ENCODE assay signal across 8 mouse cellular contexts in the genomic region with DNA sequence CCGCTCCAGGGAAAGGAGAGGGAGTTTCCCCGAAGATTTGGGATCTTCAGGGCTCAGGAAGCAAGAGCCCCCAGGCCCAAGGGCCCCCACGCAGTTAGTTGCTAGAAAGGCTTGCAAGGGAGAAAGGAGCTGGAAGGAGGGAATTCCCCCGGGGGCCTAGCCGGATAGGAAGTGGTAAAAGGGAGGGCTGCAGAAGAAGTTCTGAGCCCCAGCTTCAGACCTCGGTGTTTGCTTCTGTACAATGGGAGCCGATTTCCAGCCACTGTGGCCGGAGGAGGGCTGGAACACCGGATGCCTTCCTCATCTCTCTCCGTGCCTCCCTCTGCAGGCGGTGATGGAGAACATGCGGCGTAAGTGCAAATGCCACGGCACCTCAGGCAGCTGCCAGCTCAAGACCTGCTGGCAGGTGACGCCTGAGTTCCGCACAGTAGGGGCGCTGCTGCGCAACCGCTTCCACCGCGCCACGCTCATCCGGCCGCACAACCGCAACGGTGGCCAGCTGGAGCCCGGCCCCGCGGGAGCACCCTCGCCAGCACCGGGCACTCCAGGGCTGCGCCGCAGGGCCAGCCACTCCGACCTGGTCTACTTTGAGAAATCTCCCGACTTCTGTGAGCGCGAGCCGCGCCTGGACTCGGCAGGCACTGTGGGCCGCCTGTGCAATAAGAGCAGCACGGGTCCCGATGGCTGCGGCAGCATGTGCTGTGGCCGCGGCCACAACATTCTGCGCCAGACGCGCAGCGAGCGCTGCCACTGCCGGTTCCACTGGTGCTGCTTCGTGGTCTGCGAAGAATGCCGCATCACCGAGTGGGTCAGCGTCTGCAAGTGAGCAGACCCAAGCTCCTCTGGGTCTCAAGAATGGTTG. TPM values are rescaled to one million over a fixed set of nuclear protein-coding genes. Genes with fewer than 3 reads are reported as not detected.
DNase-seq lines count a peak whose midpoint lies in the region; ATAC-seq and TF ChIP-seq lines count a peak whose summit lies in the region.

No protein-coding gene starts in this region.

- no peak for TF ChIP-seq POLR2A in cerebellum, adult 2 months (IDR thresholded peaks at IDR 0.05; ENCODE audit: borderline replicate concordance, insufficient read depth, low read length)

- TF ChIP-seq CTCF in cerebellum, adult 2 months (IDR thresholded peaks at IDR 0.05; ENCODE audit: borderline replicate concordance, insufficient read depth, low read depth, low read length), result 0 out of 2 replicates have a peak, but pooled peaks have one; percentile 24

- peak; percentile 85 for DNase-seq in Muller cell, postnatal 12 days (ENCODE audit: inconsistent ontology term)
- peak; percentile 76 to 80 for DNase-seq in cerebellum, adult 2 months
- peak; percentile 81 for DNase-seq in forelimb bud, embryonic 11.5 days (ENCODE audit: low read depth, low spot score)
- peak; percentile 62 to 70 for DNase-seq in layer of hippocampus, postnatal 36 days
- peak; percentile 75 to 81 for DNase-seq in right cerebral cortex, postnatal 10 days (ENCODE audit: low spot score in 2 of 2)
- peak; percentile 85 for DNase-seq in urinary bladder, postnatal 14 days (ENCODE audit: low spot score)

- H3K27me3 ChIP-seq in cerebellum, adult 2 months (ENCODE audit: control insufficient read depth, insufficient read depth, low read length), result peaks cover 1% of the 10 kb centered on the region; the same call in 1 of the 2 replicates
- peaks cover 98% of the 10 kb centered on the region for H3K27me3 ChIP-seq in hindbrain, embryonic 12.5 days

- 0 out of 2 replicates have a peak, but pooled peaks cover 3% of the 10 kb centered on the region for H3K4me1 ChIP-seq in cerebellum, adult 2 months (ENCODE audit: control insufficient read depth, insufficient read depth, low read length)
- peaks cover 62% of the 10 kb centered on the region for H3K4me1 ChIP-seq in hindbrain, embryonic 12.5 days

- peak overlapping the region; percentile 29 for H3K4me3 ChIP-seq in cerebellum, adult 2 months (replicated peaks; ENCODE audit: insufficient read depth, low read depth, low read length)
- peak overlapping the region; percentile 38 for H3K4me3 ChIP-seq in hindbrain, embryonic 12.5 days

- peak overlapping the region; percentile 70 for H3K4me2 ChIP-seq in hindbrain, embryonic 12.5 days (replicated peaks)

- H3K9me3 ChIP-seq in hindbrain, embryonic 12.5 days (replicated peaks), result no peaks in the 10 kb centered on the region

- WGBS in cerebellum, adult 2 months, result 2% methylated on average over 57 of the region's 57 CpGs
- under 1% methylated on average over 57 of the region's 57 CpGs for WGBS in hindbrain, embryonic 12.5 days

- H3K9ac ChIP-seq in hindbrain, embryonic 12.5 days, result peak overlapping the region; percentile 60

- ATAC-seq in hindbrain, embryonic 12.5 days (ENCODE audit: low FRiP score), result peak; percentile 68
- ATAC-seq in megakaryocyte-erythroid progenitor cell, adult 5-6 weeks (replicated peaks; ENCODE audit: low FRiP score, low TSS enrichment, poor library complexity, severe bottlenecking), result peak; percentile 73

- no peaks in the 10 kb centered on the region for H3K36me3 ChIP-seq in hindbrain, embryonic 12.5 days

- no peak overlapping the region for H3K27ac ChIP-seq in cerebellum, adult 2 months (ENCODE audit: insufficient read depth, low read length)
- no peak overlapping the region for H3K27ac ChIP-seq in hindbrain, embryonic 12.5 days

RNA-seq across cellular contexts. Expression of gene Wnt10a, which starts 11.7 kb away (rescaled TPM):
- 0.36 and 0.59 TPM in 2 replicates for polyA plus RNA-seq in cerebellum, adult 2 months (2012; rRNA removed)
- polyA plus RNA-seq in hindbrain, embryonic 12.5 days (2016; fragmentation: Nextera tagmentation; extraction: Ambion mirVana), result 1.2 and 2.3 TPM in 2 replicates
- total RNA-seq in layer of hippocampus, postnatal 36 days (2021), result 1 to 10 TPM; 1.8 to 2.6 TPM
- not detected in 2 replicates for total RNA-seq in megakaryocyte-erythroid progenitor cell, adult 5-6 weeks (2014; fragmentation: Nextera tagmentation)
- total RNA-seq in megakaryocyte-erythroid progenitor cell, adult 5-6 weeks (2017), result not detected in 2 replicates

RNA-seq across cellular contexts. Expression of gene Wnt6, which starts 31.3 kb away (rescaled TPM):
- 3.6 and 4.0 TPM in 2 replicates for polyA plus RNA-seq in cerebellum, adult 2 months (2012; rRNA removed)
- polyA plus RNA-seq in hindbrain, embryonic 12.5 days (2016; fragmentation: Nextera tagmentation; extraction: Ambion mirVana), result 9.6 and 11.4 TPM in 2 replicates
- under 1 TPM; 0.30 to 0.81 TPM for total RNA-seq in layer of hippocampus, postnatal 36 days (2021)
- total RNA-seq in megakaryocyte-erythroid progenitor cell, adult 5-6 weeks (2014; fragmentation: Nextera tagmentation), result not detected in 2 replicates
- not detected in 2 replicates for total RNA-seq in megakaryocyte-erythroid progenitor cell, adult 5-6 weeks (2017)

RNA-seq across cellular contexts. Expression of gene Cdk5r2, which starts 51.7 kb away (rescaled TPM):
- polyA plus RNA-seq in cerebellum, adult 2 months (2012; rRNA removed), result 83.2 and 85.2 TPM in 2 replicates
- 6.9 and 7.5 TPM in 2 replicates for polyA plus RNA-seq in hindbrain, embryonic 12.5 days (2016; fragmentation: Nextera tagmentation; extraction: Ambion mirVana)
- 100 to 1,000 TPM; 194 to 207 TPM for total RNA-seq in layer of hippocampus, postnatal 36 days (2021)
- total RNA-seq in megakaryocyte-erythroid progenitor cell, adult 5-6 weeks (2014; fragmentation: Nextera tagmentation), result not detected in 2 replicates
- total RNA-seq in megakaryocyte-erythroid progenitor cell, adult 5-6 weeks (2017), result not detected in 2 replicates

RNA-seq across cellular contexts. Expression of gene Prkag3, which starts 54.0 kb away (rescaled TPM):
- polyA plus RNA-seq in cerebellum, adult 2 months (2012; rRNA removed), result 0.33 and 0.52 TPM in 2 replicates
- polyA plus RNA-seq in hindbrain, embryonic 12.5 days (2016; fragmentation: Nextera tagmentation; extraction: Ambion mirVana), result 0.21 and 0.38 TPM in 2 replicates
- total RNA-seq in layer of hippocampus, postnatal 36 days (2021), result not detected
- not detected in 2 replicates for total RNA-seq in megakaryocyte-erythroid progenitor cell, adult 5-6 weeks (2014; fragmentation: Nextera tagmentation)
- not detected in 2 replicates for total RNA-seq in megakaryocyte-erythroid progenitor cell, adult 5-6 weeks (2017)

Comparison
In these comparisons a context has a peak if more than half of its experiments do, and no peak if none do; other contexts are left out.
1. RNA of gene Cdk5r2, which starts 51.7 kb away (total RNA-seq): 194 to 207 TPM in layer of hippocampus, postnatal 36 days; not detected in megakaryocyte-erythroid progenitor cell, adult 5-6 weeks; every median in the first group is over 100 times any median in the second.
2. Peak in every context shown above with its lines, with median percentiles within 50 percentile points of each other: DNase-seq.